Mouse (Mus musculus) stomach, postnatal 0 days (tissue): ENCODE data around the gene Sgcb.

Experiments
- CTCF ChIP-seq: IDR thresholded peaks from 2 replicates; pipeline ENCODE4 v1.5.1; 2016; ENCODE audit warnings: antibody characterized with exemption, low read depth, mild to moderate bottlenecking, moderate library complexity
- EP300 ChIP-seq: optimal IDR thresholded peaks from 2 replicates; pipeline ENCODE3; 2016; ENCODE audit warnings: antibody characterized with exemption

GRCm38 (mm10) chr5:73626842-73627241 lies 20.7 kb downstream of the Sgcb start:
- TF ChIP-seq CTCF (no peak), EP300 (no peak)
